Mouse (Mus musculus) T-helper 2 cell (primary cell): ENCODE measurements around the gene Pitx1.

Experiments used
- in situ Hi-C: fragments of 300-600 bp; cut with MboI, MseI; formaldehyde crosslinking; loops from one replicate; pipeline ENCODE4 v1.15.1; 2025; ENCODE audit warnings: high pct_unique_total_duplicates

Gene Pitx1

DNA sequence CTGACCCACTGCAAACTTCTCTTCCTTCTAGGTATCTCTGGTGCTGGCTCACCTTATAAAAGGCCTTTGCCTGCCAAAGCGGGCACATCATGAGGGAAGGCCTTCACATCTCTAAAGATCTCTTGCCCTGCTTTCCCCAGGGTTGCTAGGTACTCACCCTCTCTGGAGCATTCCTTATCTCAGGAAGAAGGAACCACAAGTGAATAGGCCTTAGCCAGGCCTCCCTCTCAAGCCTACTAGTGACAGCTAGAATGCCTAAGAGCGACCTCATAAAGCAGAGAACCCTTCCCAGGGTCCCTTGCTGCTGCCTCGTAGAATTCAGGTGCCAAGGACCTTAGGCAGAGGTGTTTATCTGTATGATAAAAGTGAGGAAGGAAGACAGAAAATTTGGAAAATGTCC, 51.7 kb downstream of the Pitx1 start, which contains the start of gene Catsper3:
Gene Catsper3, plus strand, starts transcription at position 301 of the 400 bp plus-strand sequence.
- in situ Hi-C loops: no loop called here

DNA sequence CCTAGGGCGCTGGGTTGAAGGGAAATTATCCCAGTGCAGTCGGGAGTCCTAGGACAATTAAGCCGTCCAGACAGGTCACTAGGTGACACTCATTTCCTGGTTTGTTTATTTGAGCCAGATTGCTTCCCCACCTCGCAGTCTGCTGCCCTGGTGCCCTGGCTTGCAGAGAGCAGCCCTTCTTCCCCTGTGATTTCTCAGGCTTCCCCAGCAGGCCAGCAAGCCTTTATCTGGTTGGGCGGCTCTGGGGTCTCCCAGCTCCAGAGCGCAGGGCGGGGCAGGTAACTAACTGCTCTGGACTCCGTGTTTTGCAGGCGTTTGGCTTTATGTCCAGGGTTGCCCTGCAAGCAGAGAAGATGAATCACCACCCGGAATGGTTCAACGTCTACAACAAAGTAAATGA, 60.9 kb downstream of the Pitx1 start:
- in situ Hi-C loops: no loop called here
